Mouse (Mus musculus) frontal cortex, postnatal 10 days (tissue): ENCODE data around the gene Barx1.

ENCODE experiments used
- DNase-seq, 2 experiments: peaks; one replicate each; pipeline ENCODE4 v3.0.0; 2022; ENCODE audit warnings: low spot score in 2 of 2, mixed read lengths in 1 of 2

Barx1 gene

DNA sequence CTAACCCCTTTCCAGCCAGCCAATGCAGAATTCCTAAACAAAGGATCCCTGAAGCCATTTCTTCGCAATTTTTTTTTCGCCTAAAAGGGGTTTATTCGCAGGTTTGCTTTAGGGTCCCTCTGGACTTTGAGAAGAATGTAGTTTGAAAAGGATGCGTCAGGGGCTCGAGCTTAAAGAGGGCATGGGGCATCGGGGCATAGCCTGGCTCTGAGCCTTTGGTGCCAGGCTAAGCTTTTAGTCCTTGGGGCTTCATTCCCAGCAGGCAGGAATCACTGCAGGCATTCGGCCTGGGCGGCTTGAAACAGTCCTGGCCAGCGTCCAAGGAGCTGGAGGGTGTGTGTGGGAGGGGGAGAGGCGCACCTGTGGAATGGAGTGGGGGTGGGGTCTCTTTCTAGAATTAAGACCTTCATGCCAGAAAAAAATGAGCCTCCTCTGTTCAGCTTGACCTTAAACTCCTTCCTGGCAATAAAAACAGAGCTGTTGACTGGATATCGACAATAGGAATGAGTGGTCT is 2.5 kb upstream of the Barx1 start:
- DNase-seq = no peak

DNA sequence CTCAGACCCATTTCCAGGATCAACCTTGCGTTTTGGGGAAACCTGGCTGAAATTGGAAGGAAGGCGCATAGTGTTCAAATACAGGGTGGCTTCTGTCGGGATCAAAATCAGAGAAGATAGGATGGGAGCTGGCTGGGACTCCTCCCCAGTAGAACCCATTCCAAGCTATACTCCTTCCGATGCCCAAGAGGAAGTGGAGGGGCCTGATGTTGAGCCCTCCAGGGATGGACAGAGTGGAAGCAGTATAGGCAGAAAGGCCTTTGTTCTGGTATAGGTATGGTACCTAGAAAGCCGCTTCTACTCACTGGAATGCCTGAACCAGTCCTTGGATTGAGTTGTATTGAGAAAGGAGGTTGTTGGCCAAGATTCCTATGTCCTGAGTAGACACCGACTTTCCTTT is 2.1 kb upstream of the Barx1 start:
- DNase-seq = no peak

DNA sequence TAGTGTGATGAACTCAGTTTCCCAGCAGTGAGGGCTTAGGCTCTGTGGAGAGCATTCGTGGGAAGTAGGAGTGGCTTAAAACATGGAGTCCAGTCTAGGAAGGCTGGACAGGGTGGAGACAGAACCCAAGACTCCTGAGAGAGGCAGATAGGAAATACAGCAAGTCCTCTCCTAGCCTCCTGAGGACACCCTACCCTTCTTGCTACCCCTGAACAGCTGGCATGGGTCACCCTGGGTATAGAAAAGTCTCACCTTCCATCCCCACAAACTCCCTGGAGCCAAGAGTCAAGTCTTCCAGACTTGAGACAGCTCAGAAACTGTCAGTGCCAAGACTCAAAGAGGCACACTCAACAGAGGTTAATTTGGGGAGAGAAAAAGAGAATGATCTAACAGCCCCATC is 1.2 kb upstream of the Barx1 start:
- no peak for DNase-seq

DNA sequence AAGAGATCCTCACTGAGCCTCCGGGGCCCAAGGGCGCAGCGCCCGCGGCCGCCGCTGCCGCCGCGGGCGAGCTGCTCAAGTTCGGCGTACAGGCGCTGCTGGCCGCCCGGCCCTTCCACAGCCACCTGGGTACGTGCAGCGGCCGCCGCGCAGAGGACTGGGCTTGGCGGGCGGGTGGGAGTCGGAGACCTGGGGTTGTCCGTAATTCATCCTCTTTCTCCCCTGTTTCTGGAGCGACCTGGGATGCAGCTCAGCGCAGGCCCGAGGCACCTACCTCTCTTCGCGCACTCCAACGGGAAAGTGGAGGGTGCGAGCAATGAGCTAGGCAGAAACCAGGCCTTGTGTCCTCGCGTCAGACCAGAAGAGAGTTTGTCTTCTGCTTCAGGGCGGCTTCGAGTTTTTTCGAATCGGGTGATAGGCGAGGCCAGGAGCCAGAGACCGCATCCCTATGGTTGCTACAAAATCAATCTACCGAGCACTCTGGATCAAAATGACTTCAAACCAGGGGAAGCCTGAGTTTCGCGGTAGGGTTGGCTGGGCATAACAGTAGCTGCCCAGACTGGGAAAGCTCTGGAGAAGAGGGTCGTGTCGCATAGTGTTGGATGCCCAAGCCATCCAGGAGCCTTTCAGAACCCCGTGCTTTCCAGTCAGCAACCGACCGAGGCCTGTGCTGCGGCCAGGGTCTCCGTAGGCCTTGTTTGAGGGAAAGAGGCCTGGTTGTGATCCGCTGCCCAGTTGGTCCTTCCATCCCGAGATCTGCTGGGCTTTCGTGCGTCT is 601 bp downstream of the Barx1 start:
- no peak for DNase-seq

DNA sequence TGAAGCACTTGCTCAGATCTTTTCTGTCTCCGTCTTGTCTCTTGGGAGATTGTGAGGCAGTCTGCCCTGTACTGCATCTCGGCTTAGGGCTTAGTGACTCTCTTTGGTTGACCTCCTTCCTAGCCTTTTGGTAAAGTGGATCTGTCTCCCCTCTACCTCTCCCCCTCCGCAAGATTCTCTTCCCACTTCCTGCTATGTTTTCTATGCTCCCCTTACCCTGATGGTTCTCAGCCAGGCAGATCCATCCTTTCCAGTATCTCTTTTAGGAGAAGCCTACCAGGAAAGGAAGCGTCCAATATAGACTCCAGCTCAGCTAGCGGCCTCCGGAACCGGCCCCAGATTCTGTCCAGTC is 1.2 kb downstream of the Barx1 start:
- no peak for DNase-seq

DNA sequence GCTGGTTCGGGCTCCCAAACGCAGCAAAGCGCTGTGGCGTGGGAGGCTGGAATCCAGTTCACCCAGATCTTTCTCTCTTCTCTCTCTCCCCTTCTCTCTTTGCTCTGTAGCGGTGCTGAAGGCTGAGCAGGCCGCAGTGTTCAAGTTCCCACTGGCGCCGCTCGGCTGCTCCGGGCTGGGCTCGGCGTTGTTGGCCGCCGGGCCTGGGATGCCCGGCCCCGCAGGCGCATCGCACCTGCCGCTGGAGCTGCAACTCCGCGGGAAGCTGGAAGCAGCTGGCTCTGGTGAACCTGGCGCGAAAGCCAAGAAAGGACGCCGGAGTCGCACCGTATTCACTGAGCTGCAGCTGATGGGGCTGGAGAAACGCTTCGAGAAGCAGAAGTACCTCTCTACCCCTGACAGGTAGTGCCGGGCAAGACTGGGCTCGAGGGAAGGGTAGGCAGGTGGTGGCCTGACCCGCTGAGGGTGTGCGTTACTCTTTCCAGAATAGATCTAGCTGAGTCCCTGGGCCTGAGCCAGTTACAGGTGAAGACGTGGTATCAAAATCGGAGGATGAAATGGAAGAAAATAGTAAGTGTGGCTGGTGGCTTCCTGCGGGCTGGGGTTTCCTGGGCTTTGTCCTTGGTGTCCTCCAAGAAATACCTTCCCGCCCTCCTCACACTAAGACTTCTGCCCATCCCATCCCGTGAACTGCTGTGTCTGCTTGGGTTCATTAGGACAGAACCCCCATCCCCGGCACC is 2.3 kb downstream of the Barx1 start:
- DNase-seq = no peak

DNA sequence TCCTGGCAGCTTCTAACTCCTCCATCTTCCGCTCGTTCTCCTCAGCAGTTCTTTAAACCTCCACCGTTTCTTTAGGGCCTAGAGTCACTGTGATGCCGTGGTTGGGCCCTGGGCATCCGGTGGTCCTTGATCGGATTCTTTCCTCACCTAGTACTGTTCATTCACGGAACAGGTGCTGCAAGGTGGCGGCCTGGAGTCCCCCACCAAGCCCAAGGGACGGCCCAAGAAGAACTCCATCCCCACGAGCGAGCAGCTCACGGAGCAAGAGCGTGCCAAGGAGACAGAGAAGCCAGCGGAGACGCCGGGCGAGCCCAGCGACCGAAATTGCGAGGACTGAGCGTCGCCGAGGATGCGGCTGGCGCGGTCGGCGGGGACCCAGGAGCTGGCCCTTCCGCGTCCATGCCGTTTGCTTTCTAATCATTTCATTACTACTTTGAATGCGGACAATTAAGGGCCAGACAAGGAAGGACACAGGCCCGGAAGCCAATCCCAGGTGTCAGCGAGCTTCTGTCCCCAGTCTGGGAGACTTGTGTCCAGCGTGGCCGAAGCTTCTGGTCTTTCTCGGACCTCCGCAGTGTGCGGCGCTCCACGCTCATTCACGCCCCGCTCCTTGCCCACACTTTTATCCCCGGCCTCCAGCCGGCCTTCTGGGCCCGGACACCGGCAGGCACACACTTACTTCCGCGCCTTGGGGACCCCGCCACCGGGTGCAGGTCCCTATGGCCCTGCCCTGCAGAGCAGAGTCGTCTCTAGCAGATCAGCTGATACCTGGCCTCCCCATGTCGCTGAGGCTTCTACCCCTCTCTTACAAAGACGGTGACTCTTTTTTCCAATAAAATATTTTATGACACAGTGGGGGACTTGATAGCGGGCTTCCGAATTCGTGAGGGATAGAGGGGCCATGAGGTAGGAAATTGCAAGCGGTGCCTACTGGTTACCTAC is 3.1 kb downstream of the Barx1 start:
- DNase-seq = no peak

DNA sequence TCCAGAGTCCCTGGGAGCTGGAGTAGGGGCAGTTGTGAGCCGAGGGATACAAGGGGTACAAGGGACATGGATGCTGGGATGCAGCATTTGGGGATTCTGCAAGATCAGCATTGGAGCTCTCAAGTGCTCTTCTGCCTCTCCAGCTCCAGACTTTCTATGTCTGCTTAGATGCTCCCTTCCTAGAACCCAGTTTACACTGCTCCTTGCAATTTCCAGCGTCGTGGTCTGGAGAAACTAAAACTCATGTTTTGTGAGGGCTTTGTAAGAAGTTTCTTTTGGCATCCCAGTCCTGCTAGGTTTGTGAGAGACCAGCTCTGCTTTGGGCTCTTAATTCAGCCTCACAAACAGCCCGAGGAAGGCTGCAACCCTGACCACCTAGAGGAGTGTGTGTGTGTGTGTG is 4.7 kb downstream of the Barx1 start:
- no peak for DNase-seq

DNA sequence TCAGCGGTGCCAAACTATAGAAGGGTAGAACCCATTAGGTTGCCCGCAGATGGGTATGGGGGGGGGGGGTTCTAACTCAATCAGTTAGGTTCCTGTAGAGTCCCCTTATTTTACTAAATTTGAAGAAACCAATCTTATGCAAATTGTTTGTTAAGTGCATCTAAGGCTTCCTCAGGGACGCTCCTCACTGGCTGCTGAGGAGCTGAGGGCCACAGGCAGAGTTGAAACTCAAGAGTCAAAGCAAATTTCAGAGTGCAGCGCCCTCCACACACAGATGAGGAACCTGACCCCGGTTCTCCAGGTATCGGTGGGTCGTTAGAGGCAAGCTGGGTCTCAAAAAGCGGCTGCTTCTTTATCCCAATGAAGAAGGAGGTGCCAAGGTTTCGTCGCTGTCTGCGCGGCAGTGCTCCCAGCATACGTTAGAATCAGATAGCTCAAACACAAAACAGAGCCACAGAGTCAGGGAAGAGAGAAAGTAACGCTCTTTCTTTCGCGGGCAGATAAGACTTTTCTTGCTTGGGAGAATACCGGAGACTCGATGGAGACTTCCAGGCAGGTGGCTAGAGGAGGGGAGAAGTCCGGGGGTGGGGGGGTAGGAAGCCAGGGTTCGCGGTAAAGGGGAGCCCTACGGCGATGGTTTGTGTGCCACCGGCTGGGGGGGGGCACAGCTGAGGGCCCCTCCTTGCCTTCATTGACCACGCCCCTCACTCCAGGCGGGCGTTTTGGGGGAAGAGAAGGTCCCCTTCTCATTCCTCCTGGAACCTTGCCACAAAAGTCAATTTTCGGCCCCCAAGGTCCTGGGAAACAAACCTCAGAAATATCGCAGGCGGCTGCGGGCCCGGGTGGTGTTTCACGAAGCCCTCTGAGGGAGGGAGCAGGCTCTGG is 5.5 kb downstream of the Barx1 start:
- DNase-seq = no peak

DNA sequence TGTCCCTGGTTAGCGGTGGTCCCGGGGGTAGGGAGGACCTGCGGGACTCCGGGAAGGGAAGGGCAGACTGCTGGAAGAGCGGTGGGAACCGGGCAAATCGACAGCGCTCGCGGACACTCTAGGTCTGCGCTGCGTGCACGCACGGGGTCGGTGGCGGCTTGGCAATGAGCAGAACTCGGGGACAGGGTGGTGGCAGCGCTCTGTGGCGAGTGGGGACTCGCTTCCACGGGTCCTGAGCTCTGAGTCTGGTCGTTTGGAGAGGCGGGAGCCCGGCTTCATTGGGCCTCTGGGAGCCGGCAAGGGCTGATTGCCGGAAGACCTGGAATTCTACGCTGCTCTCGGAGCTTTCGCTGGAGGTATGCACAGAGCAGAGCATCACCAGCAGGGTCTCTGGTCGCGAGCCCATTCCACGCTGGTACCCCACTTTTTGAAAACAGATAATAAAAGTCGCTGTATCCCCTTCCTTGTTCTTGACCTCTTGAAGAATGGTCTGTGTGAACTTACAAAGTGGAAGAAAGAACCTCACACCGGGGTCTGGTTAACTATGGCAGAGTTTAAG is 6.3 kb downstream of the Barx1 start:
- DNase-seq = no peak

DNA sequence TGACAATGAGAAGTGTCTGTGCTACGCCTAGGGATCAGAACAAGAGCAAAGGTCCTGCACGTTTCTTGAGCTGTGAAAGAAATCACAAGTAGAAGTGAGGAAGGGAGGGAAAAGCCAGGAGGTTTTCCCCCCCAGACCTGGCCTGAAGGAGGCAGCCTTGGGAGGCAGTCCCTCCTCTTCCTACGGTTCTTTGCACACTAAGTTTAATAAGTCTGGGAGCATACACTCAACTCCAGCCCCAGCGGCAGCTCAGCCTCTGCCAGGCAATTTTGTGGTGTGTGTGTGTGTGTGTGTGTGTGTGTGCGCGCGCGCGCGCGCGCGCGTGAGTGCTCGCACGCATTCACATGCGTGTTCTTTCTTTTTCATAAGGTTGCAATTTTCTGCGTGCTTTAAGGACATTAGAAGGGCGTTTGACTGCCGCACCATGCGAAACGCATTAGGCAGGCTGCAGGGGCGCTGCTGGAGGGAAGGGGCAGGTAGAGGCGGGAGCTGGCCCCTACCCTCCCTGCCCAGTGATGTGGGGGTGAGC is 9.6 kb downstream of the Barx1 start:
- DNase-seq = no peak

DNA sequence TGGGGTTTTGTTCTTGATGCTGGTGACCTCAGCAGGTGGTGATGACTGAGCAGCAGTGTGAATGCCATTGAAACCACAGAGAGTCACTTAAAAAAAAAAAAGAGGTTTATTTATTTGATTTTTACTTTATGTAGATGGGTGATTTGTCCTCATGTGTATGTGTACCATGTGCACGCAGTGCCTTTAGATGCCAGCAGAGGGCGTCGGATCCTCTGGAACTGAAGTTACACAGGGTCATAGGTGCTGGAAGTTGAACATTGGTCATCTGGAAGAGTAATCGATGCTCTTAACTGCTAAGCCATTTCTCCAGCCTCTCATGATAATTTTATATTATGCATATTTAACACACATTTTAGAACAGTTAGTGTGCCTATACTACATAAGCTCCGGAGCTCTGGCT is 11.8 kb downstream of the Barx1 start:
- no peak for DNase-seq

DNA sequence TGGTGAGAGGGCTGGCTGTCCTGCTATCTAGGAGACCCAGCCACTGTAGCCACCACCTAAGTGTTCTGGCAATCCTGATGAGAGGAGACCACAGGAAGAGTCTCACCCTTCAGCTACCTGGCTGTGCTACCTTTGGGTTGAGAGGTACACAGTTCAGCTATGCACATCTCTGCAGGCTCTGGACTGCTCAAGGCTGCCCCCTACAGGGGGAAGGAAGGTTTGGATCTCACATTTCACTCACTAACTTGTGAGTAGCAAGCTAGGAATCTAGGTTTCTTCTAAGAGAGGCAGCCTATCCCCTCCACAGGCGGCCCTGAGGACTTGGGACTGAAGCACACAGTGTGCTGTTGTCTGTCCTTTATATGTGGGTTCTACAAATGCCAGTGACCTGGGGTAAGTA is 16.6 kb downstream of the Barx1 start:
- no peak for DNase-seq

DNA sequence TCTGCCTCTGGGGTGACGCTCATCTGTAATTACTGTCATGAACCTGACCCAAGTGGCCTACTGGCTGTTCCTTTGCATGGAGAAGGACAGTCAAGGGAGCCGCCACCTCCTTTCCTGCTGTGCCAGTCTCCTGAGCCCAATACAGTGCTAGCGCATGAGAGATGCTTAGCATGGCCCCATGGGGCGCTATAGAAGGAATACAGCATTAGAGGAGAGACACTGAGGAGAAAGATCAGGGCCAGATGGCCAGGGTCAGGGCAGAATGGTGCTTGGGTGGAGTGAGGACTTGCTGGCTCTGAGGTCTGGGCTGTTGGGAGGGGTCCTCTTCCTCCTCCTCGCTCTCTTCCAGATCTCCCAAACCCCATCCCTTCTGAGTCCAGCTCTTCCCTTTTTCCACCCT is 23.9 kb downstream of the Barx1 start:
- no peak for DNase-seq

DNA sequence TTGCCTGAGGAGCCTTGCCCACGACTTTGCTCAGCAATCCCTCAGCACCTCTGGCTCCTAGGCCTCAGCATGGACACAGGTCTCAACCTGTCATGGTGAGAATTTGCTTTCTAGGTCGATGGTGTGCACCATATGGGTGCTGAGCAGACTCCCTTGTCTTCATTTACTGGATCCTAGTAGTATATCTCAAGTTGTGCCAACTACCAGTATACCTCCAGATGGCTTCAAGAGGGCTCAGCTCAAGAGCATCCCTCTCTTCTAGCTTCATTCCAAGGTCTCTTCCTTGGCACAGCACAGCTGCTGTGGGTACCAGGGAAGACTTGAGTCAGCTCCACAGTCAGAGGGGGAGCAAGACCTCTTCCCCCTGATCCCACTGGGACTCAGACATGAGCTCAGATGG is 29.2 kb downstream of the Barx1 start:
- DNase-seq = no peak

DNA sequence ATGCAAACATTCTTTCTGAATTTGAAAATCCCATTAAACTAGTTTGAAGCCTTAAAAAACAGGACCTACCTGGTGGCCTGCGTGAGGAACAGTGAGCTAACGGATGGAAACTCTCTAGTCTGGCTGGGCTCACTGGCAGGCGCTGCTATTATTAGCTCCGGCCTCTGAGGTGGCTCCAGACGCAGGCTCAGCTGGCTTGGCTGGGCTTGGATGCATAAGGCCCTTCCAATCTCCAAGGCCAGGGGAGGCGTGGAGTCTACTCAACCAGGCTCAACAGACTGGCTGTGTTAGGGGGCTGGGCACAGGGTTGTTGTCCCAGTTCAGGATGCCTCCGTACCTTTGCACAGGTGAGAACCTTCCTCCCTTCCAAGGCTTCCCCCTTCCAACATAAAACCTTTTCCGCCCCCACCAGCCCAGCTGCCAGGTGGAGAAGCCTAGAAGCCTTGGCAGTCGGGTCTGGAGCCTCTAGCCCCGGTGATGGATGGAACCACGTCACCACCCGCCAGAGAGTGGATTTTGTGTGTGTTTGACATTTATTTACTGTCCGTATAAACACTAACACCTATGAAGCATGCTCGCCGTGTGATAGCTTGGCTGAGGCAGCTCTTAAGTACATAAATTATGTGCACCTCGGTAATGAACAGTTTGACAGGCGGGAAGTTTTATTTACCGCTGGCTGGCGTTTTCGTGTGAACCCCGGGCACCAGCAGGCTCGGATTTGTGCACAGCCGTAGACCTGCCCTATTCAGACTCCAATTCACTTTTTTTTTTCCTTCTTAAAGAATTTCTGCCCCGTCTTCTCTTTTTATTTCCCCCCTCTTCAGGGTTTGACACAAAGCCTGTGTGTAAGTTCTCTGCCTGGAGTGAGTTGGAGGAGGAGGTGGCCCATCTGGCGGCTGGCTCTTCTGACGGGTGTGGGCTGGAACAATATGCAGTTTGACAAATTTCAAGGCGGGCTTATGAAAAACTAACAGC is 31.6 kb downstream of the Barx1 start:
- no peak for DNase-seq

DNA sequence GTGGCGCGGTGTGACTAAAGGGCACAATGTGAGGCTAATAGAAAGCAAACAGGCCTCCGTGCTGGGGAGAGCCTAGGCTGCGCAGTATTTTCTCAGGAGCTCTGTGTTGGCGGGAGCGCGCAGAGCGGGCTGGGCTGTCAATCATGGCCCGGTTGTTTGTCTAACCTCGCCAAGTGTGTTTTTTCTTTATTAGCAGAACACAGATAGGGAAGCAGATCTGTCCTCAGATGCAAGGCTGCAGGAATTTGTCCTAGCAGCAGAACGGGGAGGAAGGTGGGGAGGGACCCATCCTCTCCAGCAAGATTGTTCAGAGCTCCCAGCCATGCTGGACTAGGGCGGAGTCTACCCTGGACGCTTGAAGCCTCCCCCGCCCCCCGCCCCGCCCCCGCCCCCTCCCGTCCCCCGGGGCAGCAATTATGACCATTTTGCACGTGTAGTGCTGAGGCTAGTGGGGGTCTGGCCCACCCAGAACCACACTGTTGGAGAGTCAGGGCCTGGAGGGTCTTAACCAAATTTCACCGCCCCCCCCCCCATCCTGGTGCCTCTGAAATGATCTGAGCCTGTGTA is 43.7 kb downstream of the Barx1 start:
- no peak for DNase-seq

DNA sequence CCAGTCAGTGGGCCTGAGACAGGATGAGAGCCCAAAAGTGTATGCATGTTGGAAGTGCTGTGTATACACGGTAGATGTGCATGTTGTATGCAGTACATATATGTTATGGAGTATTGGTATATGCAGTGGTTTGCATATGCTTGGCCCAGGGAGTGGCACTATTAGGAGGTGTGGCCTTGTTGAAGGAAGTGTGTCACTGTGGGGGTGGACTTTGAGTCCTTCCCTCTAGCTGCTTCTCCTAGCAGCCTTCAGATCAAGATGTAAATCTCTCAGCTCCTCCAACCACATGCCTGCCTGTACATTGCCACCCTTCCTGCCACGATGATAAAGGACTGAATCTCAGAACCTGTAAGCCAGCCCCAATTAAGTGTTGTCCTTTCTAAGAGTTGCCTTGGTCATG is 49.9 kb downstream of the Barx1 start:
- no peak for DNase-seq

DNA sequence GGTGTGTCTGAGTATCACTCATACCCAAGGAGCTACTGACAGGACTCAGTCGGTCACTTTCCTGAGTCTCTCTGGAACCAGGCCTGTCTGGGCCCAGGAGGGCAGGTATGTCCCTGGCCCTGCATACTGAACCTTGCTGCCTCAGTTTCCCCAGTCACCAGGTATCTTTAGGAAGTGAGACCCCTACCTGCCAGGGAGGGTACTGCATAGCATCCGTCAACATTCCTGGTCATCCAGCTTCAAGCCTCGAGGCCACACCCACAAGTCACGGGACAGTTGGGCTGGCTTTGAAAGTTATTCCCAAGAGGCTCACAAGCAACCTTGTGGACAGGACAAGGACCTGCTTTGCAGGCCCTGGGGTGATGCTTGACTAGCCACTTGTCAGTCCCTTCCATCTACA is 53.3 kb downstream of the Barx1 start:
- no peak for DNase-seq
